Mouse (Mus musculus): ENCODE data around the gene Mroh9. TPM values are rescaled to one million over a fixed set of nuclear protein-coding genes. Genes with fewer than 3 reads are reported as not detected.

Mroh9 gene
- total RNA-seq, 4 experiments from 2014 or later, result not detected

GRCm38 (mm10) chr1:162984428-162984827 is 101.0 kb downstream of the Mroh9 start, which contains the start of gene Fmo3:
Gene Fmo3 (minus strand): TSS chr1:162984528.
- DNase-seq (ENCODE audit: low spot score in 2 of 2), result no peak

Other genes with a start within 250 kb of the Mroh9 start
- gene Fmo1, start 219.1 kb downstream of the Mroh9 start, total RNA-seq (2022), result 10 to 100 TPM in 3 of 4 experiments, 1 to 10 TPM in 1; 5.5 to 16.6 (median 11.4) TPM
- 10 to 100 TPM in 3 of 4 experiments, 1 to 10 TPM in 1; 5.9 to 16.7 (median 15.6) TPM for gene Fmo2, start 186.9 kb downstream of the Mroh9 start, total RNA-seq (2022)
- gene Fmo6, start 148.2 kb downstream of the Mroh9 start, total RNA-seq (2022), result not detected
- gene Fmo3, start 101.1 kb downstream of the Mroh9 start, total RNA-seq (2022), result not detected
- gene Prrx1, start 228.0 kb upstream of the Mroh9 start, total RNA-seq (2022), result 10 to 100 TPM; 34.8 to 41.6 (median 35.3) TPM